Mouse (Mus musculus) neural tube, embryonic 14.5 days (tissue): Measurements from ENCODE around the gene Zc3h12a. TPM values are rescaled to one million over a fixed set of nuclear protein-coding genes. Genes with fewer than 3 reads are reported as not detected.
A peak's percentile ranks its signal among the peaks of the same experiment; 100 is the strongest.

Experiments used
- ATAC-seq: fragments of 200-750 bp; cut with Nextera tagmentation; 2 replicates; pipeline ENCODE4 v1.8.0; 2017; ENCODE audit warnings: low read depth, mild to moderate bottlenecking, moderate TSS enrichment, moderate library complexity
- H3K27ac ChIP-seq: fragments of 300-500 bp; sonication (generic); 2 replicates; pipeline ENCODE4 v1.5.1; 2014; ENCODE audit warnings: low read depth, mild to moderate bottlenecking, control low read depth, low read length, moderate library complexity, mixed read lengths
- H3K27me3 ChIP-seq: fragments of 300-500 bp; sonication (generic); 2 replicates; pipeline ENCODE4 v1.6.1; 2014; ENCODE audit warnings: low read length; ENCODE audit not compliant: control insufficient read depth, insufficient read depth
- H3K36me3 ChIP-seq: fragments of 300-500 bp; sonication (generic); 2 replicates; pipeline ENCODE4 v1.6.1; 2014; ENCODE audit warnings: low read length, mixed read lengths; ENCODE audit not compliant: control insufficient read depth, insufficient read depth
- H3K4me1 ChIP-seq: fragments of 300-500 bp; sonication (generic); 2 replicates; pipeline ENCODE4 v1.6.1; 2014; ENCODE audit warnings: low read length; ENCODE audit not compliant: control insufficient read depth, insufficient read depth
- H3K4me2 ChIP-seq: fragments of 300-500 bp; sonication (generic); 2 replicates; pipeline ENCODE4 v1.6.1; 2014; ENCODE audit warnings: mild to moderate bottlenecking, low read depth, low read length, control low read depth
- H3K4me3 ChIP-seq: fragments of 300-500 bp; sonication (generic); 2 replicates; pipeline ENCODE4 v1.5.1; 2014; ENCODE audit warnings: low read depth, low read length, control low read depth, mixed read lengths
- H3K9ac ChIP-seq: fragments of 300-500 bp; sonication (generic); replicated peaks from 2 replicates; pipeline ENCODE4 v1.6.1; 2014; ENCODE audit warnings: low read depth, mild to moderate bottlenecking, control low read depth, low read length, mixed read lengths
- H3K9me3 ChIP-seq: fragments of 300-500 bp; sonication (generic); 2 replicates; pipeline ENCODE4 v1.6.1; 2016; ENCODE audit warnings: low read length; ENCODE audit not compliant: control insufficient read depth
- WGBS: fragments of 180-500 bp; shearing (Covaris S2); extraction: QIAGEN DNeasy Blood & Tissue Kit; methylation state at CpG from one replicate; pipeline ENCODE4 v1.1.7; 2014; 5-methylcytosine and 5-hydroxymethylcytosine counted together
- polyA plus RNA-seq: library from polyadenylated mRNA; unstranded; fragments of >200 nt; fragmentation: Nextera tagmentation; extraction: Ambion mirVana; gene quantifications from 2 replicates; pipeline ENCODE4 v1.2.1, GENCODE M21; 2014

Gene Zc3h12a
- polyA plus RNA-seq, 1 experiment from 2014 or later = 0.51 TPM

DNA sequence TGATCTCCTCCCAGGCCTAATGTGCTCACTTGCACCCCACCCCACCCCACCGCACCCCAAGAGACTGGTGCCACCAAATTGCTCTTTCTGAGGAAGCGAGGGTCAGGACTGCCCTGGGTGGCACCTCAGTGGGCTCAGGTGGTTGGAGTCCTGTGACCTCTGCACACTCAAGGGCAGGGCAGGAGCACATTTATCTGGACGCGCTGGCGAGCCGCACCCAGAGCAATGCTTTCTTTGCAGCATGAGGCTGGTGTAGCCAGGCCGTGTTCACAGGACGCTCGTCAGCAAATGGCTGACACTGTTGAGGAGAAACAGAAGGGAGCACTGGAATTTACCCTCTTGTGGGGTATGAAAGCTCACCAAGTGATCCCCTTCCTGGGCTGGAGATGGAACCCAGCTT lies 22.3 kb downstream of the Zc3h12a start:
- no peak for ATAC-seq
- peaks cover 34% of the 10 kb centered on the region for H3K36me3 ChIP-seq

DNA sequence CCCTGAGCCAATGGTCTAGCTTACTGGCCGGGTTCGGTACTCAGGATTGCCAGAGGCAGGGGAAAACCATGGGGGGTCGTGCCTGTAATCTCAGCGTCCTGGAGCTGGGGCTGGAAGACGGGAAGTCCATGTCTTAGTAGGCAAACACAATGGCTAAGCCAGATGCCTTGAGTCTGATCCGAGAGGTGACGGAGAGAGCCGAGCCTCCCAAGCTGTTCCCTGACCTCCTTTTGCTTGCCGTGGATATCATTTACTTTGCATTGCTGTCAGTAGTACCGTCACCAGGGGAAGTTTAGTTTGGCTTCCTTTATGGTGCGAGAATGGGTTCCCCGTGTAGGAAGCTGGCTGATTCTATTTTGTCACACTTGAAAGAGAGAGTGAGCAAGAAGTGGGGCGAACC lies 26.3 kb downstream of the Zc3h12a start:
- no peak overlapping the region for H3K4me2 ChIP-seq
- H3K4me1 ChIP-seq = no peaks in the 10 kb centered on the region
- H3K27ac ChIP-seq = no peak overlapping the region
- 78% methylated on average over 13 of the region's 13 CpGs for WGBS
- H3K4me3 ChIP-seq = no peak overlapping the region
- H3K9ac ChIP-seq = no peak overlapping the region
- no peaks in the 10 kb centered on the region for H3K27me3 ChIP-seq
- no peaks in the 10 kb centered on the region for H3K9me3 ChIP-seq
- ATAC-seq = no peak
- peaks cover 19% of the 10 kb centered on the region for H3K36me3 ChIP-seq

More for the DNA sequence above, 22.3 kb downstream of the Zc3h12a start:
- Histone ChIP-seq H3K27me3 (no peaks in the 10 kb centered on the region), H3K9ac (no peak overlapping the region), H3K4me3 (no peak overlapping the region), H3K27ac (no peak overlapping the region), H3K4me1 (no peaks in the 10 kb centered on the region), H3K9me3 (no peaks in the 10 kb centered on the region), H3K4me2 (no peak overlapping the region)
- 93% methylated on average over 9 of the region's 9 CpGs for WGBS

DNA sequence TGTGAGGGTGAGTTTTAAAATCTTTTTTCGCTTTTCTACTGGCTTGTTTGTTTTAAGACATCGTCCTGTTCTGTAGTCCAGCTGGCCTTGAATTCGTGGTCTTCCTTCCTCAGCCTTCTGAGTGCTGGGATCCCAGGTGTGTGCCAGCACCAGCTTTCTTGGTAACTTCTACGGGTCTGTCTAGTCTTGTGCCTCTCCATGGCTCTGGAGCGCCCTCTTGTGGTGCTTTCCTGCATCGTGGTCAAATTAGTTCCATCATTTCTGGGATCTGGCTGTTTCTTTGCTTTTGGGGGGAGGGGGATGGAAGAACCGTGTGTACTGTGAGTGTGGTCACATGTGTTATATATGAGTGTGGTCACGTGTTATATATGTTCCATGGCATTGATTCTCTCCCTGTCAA lies 28.2 kb downstream of the Zc3h12a start:
- H3K36me3 ChIP-seq = peaks cover 10% of the 10 kb centered on the region
- no peak overlapping the region for H3K9ac ChIP-seq
- ATAC-seq = peak; percentile 68; the same call in 1 of the 2 replicates
- WGBS = 7% methylated on average over 8 of the region's 8 CpGs
- no peak overlapping the region for H3K4me3 ChIP-seq
- no peaks in the 10 kb centered on the region for H3K4me1 ChIP-seq
- H3K4me2 ChIP-seq = no peak overlapping the region
- H3K27me3 ChIP-seq = no peaks in the 10 kb centered on the region
- H3K9me3 ChIP-seq = no peaks in the 10 kb centered on the region
- H3K27ac ChIP-seq = no peak overlapping the region

DNA sequence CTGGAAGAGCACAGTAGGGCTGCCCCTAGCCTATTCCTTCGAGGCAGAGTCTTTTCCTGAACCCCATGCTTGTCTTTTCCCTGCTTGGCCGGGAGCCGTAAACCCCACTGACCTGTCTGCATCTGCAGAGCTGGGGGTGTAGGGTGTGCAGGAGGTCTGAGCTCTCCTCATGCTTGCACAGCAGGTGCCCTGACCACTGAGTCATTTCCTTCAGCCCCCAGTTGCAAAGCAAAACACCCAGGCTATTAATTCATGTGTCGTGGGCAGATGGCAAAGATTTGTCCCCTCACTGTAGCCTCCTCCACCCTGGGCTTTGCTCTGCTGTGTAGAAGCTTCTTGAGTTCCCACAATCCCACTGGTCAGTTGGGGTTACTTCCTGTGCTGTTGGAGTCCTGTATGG lies 30.2 kb downstream of the Zc3h12a start:
- Histone ChIP-seq H3K27ac (no peak overlapping the region), H3K9me3 (no peaks in the 10 kb centered on the region), H3K4me1 (no peaks in the 10 kb centered on the region), H3K4me3 (no peak overlapping the region), H3K4me2 (no peak overlapping the region), H3K27me3 (no peaks in the 10 kb centered on the region), H3K9ac (no peak overlapping the region), H3K36me3 (peaks cover 5% of the 10 kb centered on the region; the same call in 1 of the 2 replicates)
- 77% methylated on average over 4 of the region's 4 CpGs for WGBS
- no peak for ATAC-seq

GRCm38 (mm10) chr4:125096066-125096465 lies 31.6 kb downstream of the Zc3h12a start:
- Histone ChIP-seq H3K9me3 (no peaks in the 10 kb centered on the region), H3K4me1 (no peaks in the 10 kb centered on the region), H3K9ac (no peak overlapping the region), H3K4me3 (no peak overlapping the region), H3K36me3 (peaks cover 7% of the 10 kb centered on the region), H3K27me3 (no peaks in the 10 kb centered on the region), H3K4me2 (no peak overlapping the region), H3K27ac (no peak overlapping the region)
- ATAC-seq = no peak
- WGBS = 94% methylated on average over 5 of the region's 5 CpGs

DNA sequence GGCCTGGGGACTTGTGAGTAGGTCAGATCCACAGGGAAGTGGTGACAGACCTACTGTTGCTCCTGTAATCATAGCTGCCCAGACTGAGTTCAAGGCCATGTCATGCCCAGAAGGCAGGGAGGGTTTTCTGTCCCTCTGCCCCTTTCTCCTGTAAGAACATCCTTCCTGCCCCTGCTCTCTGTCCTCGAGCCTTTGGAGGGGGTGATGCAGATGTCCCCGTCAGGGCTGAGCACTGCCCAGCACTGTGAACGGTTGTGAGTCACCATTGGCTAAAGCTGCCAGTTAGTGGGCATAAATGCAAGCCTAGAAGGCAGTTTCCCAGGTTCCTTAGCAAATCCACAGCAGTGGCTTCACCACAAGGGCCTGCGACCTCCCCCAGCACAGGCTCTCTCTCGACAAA lies 34.6 kb downstream of the Zc3h12a start:
- Histone ChIP-seq H3K9ac (no peak overlapping the region), H3K9me3 (no peaks in the 10 kb centered on the region), H3K27ac (no peak overlapping the region), H3K4me3 (no peak overlapping the region), H3K4me2 (no peak overlapping the region), H3K36me3 (peaks cover 22% of the 10 kb centered on the region), H3K27me3 (no peaks in the 10 kb centered on the region), H3K4me1 (no peaks in the 10 kb centered on the region)
- ATAC-seq = no peak
- 92% methylated on average over 5 of the region's 5 CpGs for WGBS

GRCm38 (mm10) chr4:125085346-125085841 lies 42.2 kb downstream of the Zc3h12a start:
- peak; percentile 92 for ATAC-seq
- under 1% methylated on average over 44 of the region's 45 CpGs for WGBS
- peak overlapping the region; percentile 82 for H3K4me3 ChIP-seq

DNA sequence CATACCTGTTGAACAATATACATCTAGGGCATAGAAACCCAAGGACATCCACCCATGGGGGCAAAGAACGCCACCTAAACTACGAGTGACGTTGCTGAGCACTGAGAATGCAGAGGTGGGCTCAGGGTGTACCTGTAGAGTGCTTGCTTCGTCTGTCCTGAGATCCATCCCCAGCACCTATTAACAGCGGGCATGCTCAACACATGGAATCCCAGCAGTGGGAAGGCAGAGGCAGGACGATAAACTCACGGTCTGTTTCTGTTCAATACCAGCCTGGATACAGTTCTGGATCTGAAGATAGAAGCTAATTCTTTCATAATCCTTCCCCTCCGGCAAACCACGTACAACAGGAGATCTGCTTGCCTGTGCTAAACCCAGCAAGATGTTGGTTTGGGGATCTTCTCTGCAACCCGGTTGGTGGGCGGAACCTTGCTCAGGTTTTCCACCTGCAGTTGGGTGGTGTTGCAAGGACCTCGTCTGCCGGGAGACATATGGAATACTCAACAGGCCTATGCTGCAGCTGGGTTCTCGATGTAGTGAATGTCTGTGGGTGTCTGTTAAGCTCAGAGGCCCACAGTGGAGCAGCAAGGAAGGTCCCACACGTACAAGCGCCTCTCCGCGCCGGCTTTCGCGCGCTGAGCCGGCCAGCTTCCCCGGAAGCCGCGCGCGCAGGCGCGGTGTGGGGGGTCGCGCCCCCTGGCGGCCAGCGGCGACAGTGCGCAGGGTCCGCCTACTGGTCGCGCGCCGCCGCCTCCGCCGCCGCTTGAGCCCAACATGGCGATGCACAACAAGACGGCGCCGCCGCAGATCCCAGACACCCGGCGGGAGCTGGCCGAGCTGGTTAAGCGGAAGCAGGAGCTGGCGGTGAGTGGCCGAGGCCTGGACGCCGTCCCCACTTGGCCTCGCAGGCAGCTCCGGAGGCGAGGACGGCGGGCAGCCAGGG lies 43.0 kb downstream of the Zc3h12a start, which contains the start of gene Meaf6:
Meaf6 (plus strand) TSS at position 732 of the 943 bp plus-strand sequence.
- Histone ChIP-seq H3K36me3 (peaks cover 8% of the 10 kb centered on the region), H3K4me2 (peak within 1 kb of the TSS; percentile 81), H3K4me1 (peaks cover 10% of the 10 kb centered on the region; the same call in 1 of the 2 replicates), H3K27me3 (no peaks in the 10 kb centered on the region), H3K9me3 (no peaks in the 10 kb centered on the region), H3K9ac (peak within 1 kb of the TSS; percentile 80), H3K4me3 (peak within 1 kb of the TSS; percentile 82), H3K27ac (peak within 1 kb of the TSS; percentile 98)
- peak; percentile 93 for ATAC-seq
- WGBS = 2% methylated on average over 59 of the region's 63 CpGs

More at GRCm38 (mm10) chr4:125085346-125085841, 42.2 kb downstream of the Zc3h12a start:
- Histone ChIP-seq H3K27ac (peak overlapping the region; percentile 98), H3K4me2 (peak overlapping the region; percentile 81), H3K36me3 (peaks cover 12% of the 10 kb centered on the region), H3K9me3 (no peaks in the 10 kb centered on the region), H3K27me3 (no peaks in the 10 kb centered on the region), H3K4me1 (peaks cover 10% of the 10 kb centered on the region; the same call in 1 of the 2 replicates), H3K9ac (peak overlapping the region; percentile 80)

DNA sequence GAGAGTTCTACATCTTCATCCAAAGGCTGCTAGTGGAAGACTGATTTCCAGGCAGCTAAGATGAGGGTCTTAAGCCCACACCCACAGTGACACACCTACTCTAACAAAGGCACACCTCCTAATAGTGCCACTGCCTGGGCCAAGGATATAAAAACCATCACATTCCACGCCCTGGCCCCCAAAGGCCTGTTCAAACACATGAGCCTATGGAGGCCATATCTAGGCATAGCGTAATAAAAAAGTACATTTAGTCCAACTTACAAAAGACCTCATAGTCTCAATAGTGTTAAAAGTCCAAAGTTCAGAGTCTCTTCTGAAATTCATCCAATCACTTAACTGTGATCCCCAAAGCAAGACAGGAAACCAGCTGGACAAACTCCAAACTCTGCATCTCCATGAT lies 48.9 kb downstream of the Zc3h12a start:
- ATAC-seq = no peak
- Histone ChIP-seq H3K9me3 (no peaks in the 10 kb centered on the region), H3K4me2 (no peak overlapping the region), H3K9ac (no peak overlapping the region), H3K27ac (no peak overlapping the region), H3K4me3 (no peak overlapping the region), H3K36me3 (peaks cover 20% of the 10 kb centered on the region), H3K27me3 (no peaks in the 10 kb centered on the region), H3K4me1 (no peaks in the 10 kb centered on the region)
- WGBS = 95% methylated on average over 2 of the region's 2 CpGs
